Mouse (Mus musculus): ENCODE results near the gene Svs5. TPM values are rescaled to one million over a fixed set of nuclear protein-coding genes. Genes with fewer than 3 reads are reported as not detected.

The Svs5 gene
- total and polyA plus RNA-seq, 2 experiments from 2014 or later, result not detected

DNA sequence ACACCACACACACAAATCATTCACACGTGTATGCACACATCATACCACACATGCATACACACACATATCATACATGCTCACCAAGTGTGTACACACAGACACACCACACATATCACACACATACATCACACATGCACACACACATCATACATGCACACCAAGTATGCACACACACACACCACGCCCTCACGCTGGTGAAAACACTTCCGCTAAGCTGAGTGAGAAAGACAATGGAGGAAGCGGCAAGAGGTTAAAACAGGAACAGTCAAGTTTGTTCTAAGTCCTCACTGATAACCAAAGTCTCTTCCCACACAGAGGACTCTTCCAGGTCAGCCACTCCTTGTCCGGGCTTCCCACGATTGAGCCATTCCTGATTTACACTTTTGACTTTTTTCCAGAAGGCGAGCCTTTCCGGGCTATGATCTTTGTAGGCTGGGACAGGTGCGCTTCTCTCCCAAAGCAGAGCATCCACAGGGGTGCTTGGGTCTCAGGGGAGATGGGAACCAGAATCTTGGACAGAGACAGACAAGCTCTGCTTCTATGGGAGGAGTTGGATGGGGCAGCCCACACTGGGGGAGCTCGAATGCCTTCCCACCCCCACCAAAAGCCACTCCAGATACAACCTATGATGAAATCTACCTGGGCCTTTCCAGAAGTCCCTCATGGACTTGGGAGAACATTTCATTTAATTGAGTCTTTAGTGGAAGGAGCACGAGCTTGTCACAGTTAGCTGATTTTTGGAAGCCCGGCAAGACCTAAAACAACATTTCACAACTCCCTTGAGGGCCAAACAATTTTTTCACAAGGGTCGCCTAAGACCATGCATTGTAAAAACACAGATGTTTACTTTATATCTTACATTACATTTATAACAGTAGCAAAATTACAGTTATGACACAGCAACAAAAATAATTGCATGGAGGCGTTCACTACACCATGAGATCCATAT, 45.2 kb downstream of the Svs5 start:
- H3K9me3 ChIP-seq (ENCODE audit: low read length), result no peaks in the 10 kb centered on the region
- H3K36me3 ChIP-seq (ENCODE audit: insufficient read depth), result no peaks in the 10 kb centered on the region
- H3K27ac ChIP-seq (ENCODE audit: low read depth, low read length), result no peak overlapping the region
- H3K4me1 ChIP-seq (ENCODE audit: insufficient read depth), result no peaks in the 10 kb centered on the region
- 90% methylated on average over 15 of the region's 15 CpGs for WGBS
- DNase-seq, result no peak
- TF ChIP-seq CTCF (IDR thresholded peaks at IDR 0.05; ENCODE audit: low read depth), result no peak
- H3K4me2 ChIP-seq (ENCODE audit: low read depth), result no peak overlapping the region
- no peaks in the 10 kb centered on the region for H3K27me3 ChIP-seq (ENCODE audit: insufficient read depth, low read length)
- no peak overlapping the region for H3K9ac ChIP-seq
- no peak overlapping the region for H3K4me3 ChIP-seq (ENCODE audit: low read depth, low read length)
- ATAC-seq, result no peak

DNA sequence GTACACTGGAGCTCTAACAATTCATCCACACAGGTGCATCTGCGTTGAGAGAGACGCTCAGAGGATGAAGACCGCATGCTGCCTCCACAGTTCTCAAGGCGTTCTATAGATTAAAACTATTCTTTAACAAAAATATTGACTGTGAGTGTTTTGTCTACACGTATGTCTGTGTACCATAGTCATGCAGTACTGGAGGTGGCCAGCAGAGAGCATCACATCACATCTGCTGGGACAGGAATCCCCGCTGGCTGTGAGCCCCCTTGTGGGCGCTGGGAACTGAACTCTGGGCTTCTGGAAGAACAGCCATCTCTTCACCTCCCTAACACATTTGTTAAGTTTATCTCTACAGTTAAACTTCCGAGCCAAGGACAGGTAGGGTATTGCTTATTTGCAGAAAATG, 49.2 kb downstream of the Svs5 start:
- Histone ChIP-seq H3K27ac (ENCODE audit: low read depth, low read length) (no peak overlapping the region), H3K9me3 (ENCODE audit: low read length) (no peaks in the 10 kb centered on the region), H3K9ac (no peak overlapping the region), H3K4me3 (ENCODE audit: low read depth, low read length) (no peak overlapping the region), H3K36me3 (ENCODE audit: insufficient read depth) (no peaks in the 10 kb centered on the region), H3K27me3 (ENCODE audit: insufficient read depth, low read length) (no peaks in the 10 kb centered on the region), H3K4me1 (ENCODE audit: insufficient read depth) (no peaks in the 10 kb centered on the region), H3K4me2 (ENCODE audit: low read depth) (no peak overlapping the region)
- WGBS, result 77% methylated on average over 8 of the region's 8 CpGs
- no peak for DNase-seq
- no peak; the same call in 1 of the 2 replicates for TF ChIP-seq CTCF (IDR thresholded peaks at IDR 0.05; ENCODE audit: low read depth)
- no peak for ATAC-seq

DNA sequence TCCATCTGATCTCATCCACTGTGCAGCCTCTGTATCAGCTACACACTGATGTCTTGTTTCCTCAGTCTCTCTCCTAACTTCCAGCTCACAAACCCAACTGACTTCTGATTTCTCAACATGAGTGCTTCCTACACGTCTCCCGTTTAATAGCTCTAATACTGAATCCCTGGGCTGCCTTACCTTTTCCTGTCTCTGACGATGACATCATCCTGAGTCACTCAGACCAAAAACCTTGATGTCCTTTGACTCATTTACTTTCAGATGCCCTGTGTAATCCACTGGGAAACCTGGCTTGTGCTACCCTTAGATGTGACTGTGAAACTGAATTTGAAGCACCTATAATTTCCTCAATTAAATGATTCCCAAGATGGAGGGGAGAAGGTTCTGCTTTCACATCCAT, 50.4 kb downstream of the Svs5 start:
- no peaks in the 10 kb centered on the region for H3K36me3 ChIP-seq (ENCODE audit: insufficient read depth)
- no peak for TF ChIP-seq CTCF (IDR thresholded peaks at IDR 0.05; ENCODE audit: low read depth)
- no peak for ATAC-seq
- no peak overlapping the region for H3K4me3 ChIP-seq (ENCODE audit: low read depth, low read length)
- H3K9ac ChIP-seq, result no peak overlapping the region
- no peaks in the 10 kb centered on the region for H3K27me3 ChIP-seq (ENCODE audit: insufficient read depth, low read length)
- 87% methylated on average over 3 of the region's 3 CpGs for WGBS
- no peak for DNase-seq
- H3K4me2 ChIP-seq (ENCODE audit: low read depth), result no peak overlapping the region
- no peaks in the 10 kb centered on the region for H3K9me3 ChIP-seq (ENCODE audit: low read length)
- H3K4me1 ChIP-seq (ENCODE audit: insufficient read depth), result no peaks in the 10 kb centered on the region
- no peak overlapping the region for H3K27ac ChIP-seq (ENCODE audit: low read depth, low read length)

Small RNA genes within 50 kb of the gene (microRNA-seq; reads per million reads assigned to microRNA genes)
- 0 reads per million in 2 experiments for gene Mir7678

Other genes with a start within 250 kb of the Svs5 start
- 12.8 and 15.4 TPM in 2 replicates for gene Kcns1, start 161.6 kb upstream of the Svs5 start, total RNA-seq (2014; rRNA removed)
- 2.4 and 3.5 TPM in 2 replicates for gene Kcns1, start 161.6 kb upstream of the Svs5 start, polyA plus RNA-seq (2015; fragmentation: Nextera tagmentation; extraction: Ambion mirVana)
- gene Wfdc5, start 150.0 kb upstream of the Svs5 start, total RNA-seq (2014; rRNA removed), result not detected in 2 replicates
- not detected in 2 replicates for gene Wfdc5, start 150.0 kb upstream of the Svs5 start, polyA plus RNA-seq (2015; fragmentation: Nextera tagmentation; extraction: Ambion mirVana)
- not detected in 2 replicates for gene Wfdc12, start 142.1 kb upstream of the Svs5 start, total RNA-seq (2014; rRNA removed)
- not detected in 2 replicates for gene Wfdc12, start 142.1 kb upstream of the Svs5 start, polyA plus RNA-seq (2015; fragmentation: Nextera tagmentation; extraction: Ambion mirVana)
- gene Wfdc15a, start 132.6 kb upstream of the Svs5 start, total RNA-seq (2014; rRNA removed), result not detected in 2 replicates
- not detected in 2 replicates for gene Wfdc15a, start 132.6 kb upstream of the Svs5 start, polyA plus RNA-seq (2015; fragmentation: Nextera tagmentation; extraction: Ambion mirVana)
- gene Wfdc15b, start 111.1 kb upstream of the Svs5 start, total RNA-seq (2014; rRNA removed), result not detected in 2 replicates
- not detected in 2 replicates for gene Wfdc15b, start 111.1 kb upstream of the Svs5 start, polyA plus RNA-seq (2015; fragmentation: Nextera tagmentation; extraction: Ambion mirVana)
- not detected in 2 replicates for gene Svs2, start 94.3 kb upstream of the Svs5 start, total RNA-seq (2014; rRNA removed)
- gene Svs2, start 94.3 kb upstream of the Svs5 start, polyA plus RNA-seq (2015; fragmentation: Nextera tagmentation; extraction: Ambion mirVana), result not detected in 2 replicates
- not detected in 2 replicates for gene Svs3b, start 76.1 kb upstream of the Svs5 start, total RNA-seq (2014; rRNA removed)
- gene Svs3b, start 76.1 kb upstream of the Svs5 start, polyA plus RNA-seq (2015; fragmentation: Nextera tagmentation; extraction: Ambion mirVana), result not detected in 2 replicates
- gene Svs4, start 54.3 kb upstream of the Svs5 start, total RNA-seq (2014; rRNA removed), result not detected in 2 replicates
- not detected in 2 replicates for gene Svs4, start 54.3 kb upstream of the Svs5 start, polyA plus RNA-seq (2015; fragmentation: Nextera tagmentation; extraction: Ambion mirVana)
- not detected in 2 replicates for gene Svs3a, start 43.5 kb upstream of the Svs5 start, total RNA-seq (2014; rRNA removed)
- not detected in 2 replicates for gene Svs3a, start 43.5 kb upstream of the Svs5 start, polyA plus RNA-seq (2015; fragmentation: Nextera tagmentation; extraction: Ambion mirVana)
- not detected in 2 replicates for gene Svs6, start 16.0 kb upstream of the Svs5 start, total RNA-seq (2014; rRNA removed)
- gene Svs6, start 16.0 kb upstream of the Svs5 start, polyA plus RNA-seq (2015; fragmentation: Nextera tagmentation; extraction: Ambion mirVana), result not detected in 2 replicates
- gene Slpi, start 56.4 kb downstream of the Svs5 start, total RNA-seq (2014; rRNA removed), result not detected in 2 replicates
- 0.71 and 0.77 TPM in 2 replicates for gene Slpi, start 56.4 kb downstream of the Svs5 start, polyA plus RNA-seq (2015; fragmentation: Nextera tagmentation; extraction: Ambion mirVana)
- 0.46 TPM in 1 of 2 replicates, not detected in the other for gene Rbpjl, start 70.4 kb downstream of the Svs5 start, total RNA-seq (2014; rRNA removed)
- 0.17 and 0.33 TPM in 2 replicates for gene Rbpjl, start 70.4 kb downstream of the Svs5 start, polyA plus RNA-seq (2015; fragmentation: Nextera tagmentation; extraction: Ambion mirVana)
- 6.2 and 6.3 TPM in 2 replicates for gene Matn4, start 72.4 kb downstream of the Svs5 start, total RNA-seq (2014; rRNA removed)
- gene Matn4, start 72.4 kb downstream of the Svs5 start, polyA plus RNA-seq (2015; fragmentation: Nextera tagmentation; extraction: Ambion mirVana), result 3.3 and 7.1 TPM in 2 replicates
- 11.8 and 14.0 TPM in 2 replicates for gene Sdc4, start 111.1 kb downstream of the Svs5 start, total RNA-seq (2014; rRNA removed)
- gene Sdc4, start 111.1 kb downstream of the Svs5 start, polyA plus RNA-seq (2015; fragmentation: Nextera tagmentation; extraction: Ambion mirVana), result 8.0 and 16.5 TPM in 2 replicates
- gene Sys1, start 124.2 kb downstream of the Svs5 start, total RNA-seq (2014; rRNA removed), result 88.0 and 167 TPM in 2 replicates
- 105 and 110 TPM in 2 replicates for gene Sys1, start 124.2 kb downstream of the Svs5 start, polyA plus RNA-seq (2015; fragmentation: Nextera tagmentation; extraction: Ambion mirVana)
- 3.6 and 10.5 TPM in 2 replicates for gene Gm20458, start 128.2 kb downstream of the Svs5 start, total RNA-seq (2014; rRNA removed)
- gene Gm20458, start 128.2 kb downstream of the Svs5 start, polyA plus RNA-seq (2015; fragmentation: Nextera tagmentation; extraction: Ambion mirVana), result 10.0 and 10.7 TPM in 2 replicates
- gene Trp53tg5, start 141.0 kb downstream of the Svs5 start, total RNA-seq (2014; rRNA removed), result not detected in 2 replicates
- gene Trp53tg5, start 141.0 kb downstream of the Svs5 start, polyA plus RNA-seq (2015; fragmentation: Nextera tagmentation; extraction: Ambion mirVana), result not detected in 2 replicates
- gene Dbndd2, start 153.4 kb downstream of the Svs5 start, total RNA-seq (2014; rRNA removed), result 21.7 and 23.9 TPM in 2 replicates
- gene Dbndd2, start 153.4 kb downstream of the Svs5 start, polyA plus RNA-seq (2015; fragmentation: Nextera tagmentation; extraction: Ambion mirVana), result 10.9 and 17.6 TPM in 2 replicates
- gene Pigt, start 164.8 kb downstream of the Svs5 start, total RNA-seq (2014; rRNA removed), result 47.6 and 77.6 TPM in 2 replicates
- gene Pigt, start 164.8 kb downstream of the Svs5 start, polyA plus RNA-seq (2015; fragmentation: Nextera tagmentation; extraction: Ambion mirVana), result 91.0 and 93.8 TPM in 2 replicates
- gene Wfdc2, start 229.7 kb downstream of the Svs5 start, total RNA-seq (2014; rRNA removed), result 1.5 and 6.1 TPM in 2 replicates
- 4.3 and 7.3 TPM in 2 replicates for gene Wfdc2, start 229.7 kb downstream of the Svs5 start, polyA plus RNA-seq (2015; fragmentation: Nextera tagmentation; extraction: Ambion mirVana)
- gene Spint3, start 240.7 kb downstream of the Svs5 start, total RNA-seq (2014; rRNA removed), result not detected in 2 replicates
- not detected in 2 replicates for gene Spint3, start 240.7 kb downstream of the Svs5 start, polyA plus RNA-seq (2015; fragmentation: Nextera tagmentation; extraction: Ambion mirVana)